Comparison of ENCODE assay signal across 8 mouse cellular contexts in the genomic region with DNA sequence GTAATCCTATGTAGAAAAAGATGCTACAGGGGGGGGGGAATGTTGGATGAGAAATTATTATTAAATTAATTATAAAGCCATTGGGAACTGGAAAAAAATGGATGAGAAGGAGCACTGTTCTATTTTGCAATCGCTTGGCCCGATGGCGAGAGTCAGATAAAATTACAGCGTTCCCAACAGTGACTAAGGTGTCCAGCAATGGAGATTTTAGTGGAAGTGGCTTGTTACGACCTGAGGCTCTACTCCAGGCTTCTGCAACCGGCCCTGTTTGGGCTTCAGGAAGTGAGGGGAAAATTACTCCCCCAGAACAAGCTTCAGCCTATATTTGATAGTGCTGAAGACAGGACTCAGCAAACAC. TPM values are rescaled to one million over a fixed set of nuclear protein-coding genes. Genes with fewer than 3 reads are reported as not detected.
DNase-seq lines count a peak whose midpoint lies in the region; ATAC-seq and TF ChIP-seq lines count a peak whose summit lies in the region.

No protein-coding gene starts in this region.

- H3K27ac ChIP-seq in cerebellum, adult 2 months (ENCODE audit: insufficient read depth, low read length), result peak overlapping the region; percentile 89
- H3K27ac ChIP-seq in limb, embryonic 11.5 days (replicated peaks; ENCODE audit: low read depth, low read length), result peak overlapping the region; percentile 59; the same call in 1 of the 2 replicates
- peak overlapping the region; percentile 68 for H3K27ac ChIP-seq in stomach, embryonic 14.5 days (ENCODE audit: low read length)

- peak overlapping the region; percentile 86 for H3K4me3 ChIP-seq in cerebellum, adult 2 months (replicated peaks; ENCODE audit: insufficient read depth, low read depth, low read length)
- peak overlapping the region; percentile 64 for H3K4me3 ChIP-seq in limb, embryonic 11.5 days (ENCODE audit: low read depth, low read length)
- peak overlapping the region; percentile 53 for H3K4me3 ChIP-seq in stomach, embryonic 14.5 days (ENCODE audit: low read depth, low read length)

- H3K36me3 ChIP-seq in limb, embryonic 11.5 days (ENCODE audit: control insufficient read depth, insufficient read depth, low read length), result no peaks in the 10 kb centered on the region
- no peaks in the 10 kb centered on the region for H3K36me3 ChIP-seq in stomach, embryonic 14.5 days (ENCODE audit: control insufficient read depth, insufficient read depth, low read length)

- TF ChIP-seq CTCF in cerebellum, adult 2 months (IDR thresholded peaks at IDR 0.05; ENCODE audit: borderline replicate concordance, insufficient read depth, low read depth, low read length), result no peak

- no peak for ATAC-seq in limb, embryonic 11.5 days (ENCODE audit: insufficient number of reproducible peaks, low FRiP score, low TSS enrichment, low read depth)
- ATAC-seq in stomach, embryonic 14.5 days (ENCODE audit: insufficient number of reproducible peaks, insufficient read depth, low FRiP score, low read depth), result no peak

- intact Hi-C loops in left cerebral cortex, postnatal 10 days (cut with DNase I), result loop anchor here (5.0 kb wide), 2 partner anchors 91 to 901 kb away; partner anchors contain the start of gene Gucy1b2

- peak overlapping the region; percentile 86 for H3K4me2 ChIP-seq in limb, embryonic 11.5 days (ENCODE audit: low read depth, severe bottlenecking)
- peak overlapping the region; percentile 85 for H3K4me2 ChIP-seq in stomach, embryonic 14.5 days (replicated peaks; ENCODE audit: low read depth, low read length)

- H3K9me3 ChIP-seq in limb, embryonic 11.5 days (ENCODE audit: control insufficient read depth, low read length), result no peaks in the 10 kb centered on the region
- H3K9me3 ChIP-seq in stomach, embryonic 14.5 days (ENCODE audit: control insufficient read depth, low read depth, low read length), result no peaks in the 10 kb centered on the region; the same call in 1 of the 2 replicates

- no peak for DNase-seq in cerebellum, adult 2 months
- DNase-seq in cerebellum, adult 11-12 months, result no peak
- DNase-seq in ovary, postnatal 14 days (ENCODE audit: low spot score), result peak; percentile 6
- DNase-seq in ovary, postnatal 36 days (ENCODE audit: low spot score), result no peak
- no peak for DNase-seq in limb, embryonic 11.5 days (ENCODE audit: low spot score)
- no peak for DNase-seq in left cerebral cortex, postnatal 10 days (ENCODE audit: extremely low spot score in 1 of 2, low spot score in 2 of 2)
- no peak for DNase-seq in kidney, adult 11 months

- WGBS in cerebellum, adult 2 months, result 2% methylated on average over 6 of the region's 6 CpGs
- WGBS in limb, embryonic 11.5 days, result 7% methylated on average over 6 of the region's 6 CpGs
- 5% methylated on average over 6 of the region's 6 CpGs for whole genome bisulfite sequencing in stomach, embryonic 14.5 days

- peaks cover 4% of the 10 kb centered on the region for H3K4me1 ChIP-seq in cerebellum, adult 2 months (ENCODE audit: control insufficient read depth, insufficient read depth, low read length)
- H3K4me1 ChIP-seq in limb, embryonic 11.5 days (ENCODE audit: control insufficient read depth, insufficient read depth, low read length), result 0 out of 2 replicates have a peak, but pooled peaks cover 2% of the 10 kb centered on the region
- H3K4me1 ChIP-seq in stomach, embryonic 14.5 days (ENCODE audit: control insufficient read depth, insufficient read depth, low read length), result peaks cover 3% of the 10 kb centered on the region; the same call in 1 of the 2 replicates

- H3K27me3 ChIP-seq in cerebellum, adult 2 months (ENCODE audit: control insufficient read depth, insufficient read depth, low read length), result no peaks in the 10 kb centered on the region
- no peaks in the 10 kb centered on the region for H3K27me3 ChIP-seq in limb, embryonic 11.5 days (ENCODE audit: control insufficient read depth, insufficient read depth, low read length)
- H3K27me3 ChIP-seq in stomach, embryonic 14.5 days (ENCODE audit: control insufficient read depth, insufficient read depth, low read length), result no peaks in the 10 kb centered on the region

- TF ChIP-seq POLR2A in cerebellum, adult 2 months (IDR thresholded peaks at IDR 0.05; ENCODE audit: borderline replicate concordance, insufficient read depth, low read length), result no peak

- peak overlapping the region; percentile 67 for H3K9ac ChIP-seq in limb, embryonic 11.5 days (ENCODE audit: low read length)
- H3K9ac ChIP-seq in stomach, embryonic 14.5 days (replicated peaks; ENCODE audit: low read depth, low read length), result peak overlapping the region; percentile 57

RNA-seq across cellular contexts. Expression of gene Spryd7, which starts 0.8 kb away (rescaled TPM):
- polyA plus RNA-seq in cerebellum, adult 2 months (2012; rRNA removed), result 41.1 and 41.7 TPM in 2 replicates
- polyA plus RNA-seq in limb, embryonic 11.5 days (2014; fragmentation: Nextera tagmentation; extraction: Ambion mirVana), result 14.4 and 15.4 TPM in 2 replicates
- polyA plus RNA-seq in stomach, embryonic 14.5 days (2014; fragmentation: Nextera tagmentation; extraction: Ambion mirVana), result 21.6 and 23.4 TPM in 2 replicates
- total RNA-seq in left cerebral cortex, postnatal 10 days (2021), result 10 to 100 TPM; 44.6 to 48.5 TPM

RNA-seq across cellular contexts. Expression of gene Trim13, which starts 42.1 kb away (rescaled TPM):
- polyA plus RNA-seq in cerebellum, adult 2 months (2012; rRNA removed), result 14.6 and 16.7 TPM in 2 replicates
- 16.8 and 19.2 TPM in 2 replicates for polyA plus RNA-seq in limb, embryonic 11.5 days (2014; fragmentation: Nextera tagmentation; extraction: Ambion mirVana)
- polyA plus RNA-seq in stomach, embryonic 14.5 days (2014; fragmentation: Nextera tagmentation; extraction: Ambion mirVana), result 22.7 and 25.5 TPM in 2 replicates
- total RNA-seq in left cerebral cortex, postnatal 10 days (2021), result 10 to 100 TPM; 14.9 to 15.2 TPM

RNA-seq across cellular contexts. Expression of gene Kcnrg, which starts 51.3 kb away (rescaled TPM):
- polyA plus RNA-seq in cerebellum, adult 2 months (2012; rRNA removed), result 0.51 and 0.73 TPM in 2 replicates
- polyA plus RNA-seq in limb, embryonic 11.5 days (2014; fragmentation: Nextera tagmentation; extraction: Ambion mirVana), result 0.79 TPM in 2 replicates
- polyA plus RNA-seq in stomach, embryonic 14.5 days (2014; fragmentation: Nextera tagmentation; extraction: Ambion mirVana), result 1.4 and 1.8 TPM in 2 replicates
- total RNA-seq in left cerebral cortex, postnatal 10 days (2021), result 1 to 10 TPM; 1.2 to 1.5 TPM
